Mouse (Mus musculus) effector memory CD4-positive, alpha-beta T cell, adult 7 months (primary cell): Measurements from ENCODE around the gene Asprv1. TPM values are rescaled to one million over a fixed set of nuclear protein-coding genes. Genes with fewer than 3 reads are reported as not detected.

Experiments used
- polyA plus RNA-seq: library from polyadenylated mRNA; unstranded; fragments of 100-300 nt; shearing (Covaris generic); gene quantifications from one replicate; pipeline ENCODE4 v1.2.1, GENCODE M21; 2017

Gene Asprv1
- polyA plus RNA-seq, result not detected

GRCm38 (mm10) chr6:86627946-86628345 lies at the start of gene Asprv1:
TSS of gene Asprv1 (plus strand) at chr6:86628164.

GRCm38 (mm10) chr6:86668580-86669239 lies 40.7 kb downstream of the Asprv1 start, which contains the start of gene Mxd1:
TSS of gene Mxd1 (minus strand) at chr6:86669161.

Other genes with a start within 250 kb of the Asprv1 start
- gene Pcyox1, start 231.0 kb upstream of the Asprv1 start, polyA plus RNA-seq, result 4.9 TPM
- gene Tia1, start 223.9 kb upstream of the Asprv1 start, polyA plus RNA-seq, result 69.5 TPM
- not detected for gene Gm44790, start 201.5 kb upstream of the Asprv1 start, polyA plus RNA-seq
- 38.4 TPM for gene C87436, start 189.8 kb upstream of the Asprv1 start, polyA plus RNA-seq
- 303 TPM for gene Pcbp1, start 101.8 kb upstream of the Asprv1 start, polyA plus RNA-seq
- 357 TPM for gene Mxd1, start 41.0 kb downstream of the Asprv1 start, polyA plus RNA-seq
- 58.8 TPM for gene Snrnp27, start 56.4 kb downstream of the Asprv1 start, polyA plus RNA-seq
- gene Gmcl1, start 105.2 kb downstream of the Asprv1 start, polyA plus RNA-seq, result 34.5 TPM
- 4.0 TPM for gene Anxa4, start 165.4 kb downstream of the Asprv1 start, polyA plus RNA-seq
- gene Aak1, start 221.4 kb downstream of the Asprv1 start, polyA plus RNA-seq, result 80.6 TPM